Mouse (Mus musculus): ENCODE measurements around the gene AI481877. TPM values are rescaled to one million over a fixed set of nuclear protein-coding genes. Genes with fewer than 3 reads are reported as not detected.

The AI481877 gene
- polyA plus RNA-seq, 1 experiment from 2014 or later: 0.05 TPM

- no peak for ATAC-seq (ENCODE audit: low FRiP score)
- Histone ChIP-seq H3K27me3 (replicated peaks) (no peaks in the 10 kb centered on the region), H3K9ac (replicated peaks) (no peak overlapping the region), H3K27ac (replicated peaks) (no peak overlapping the region), H3K36me3 (no peaks in the 10 kb centered on the region), H3K4me2 (no peak overlapping the region), H3K4me3 (replicated peaks) (no peak overlapping the region), H3K4me1 (no peaks in the 10 kb centered on the region), H3K9me3 (replicated peaks) (no peaks in the 10 kb centered on the region)
- 77% methylated on average over 8 of the region's 8 CpGs for WGBS
Measured at GRCm38 (mm10) chr4:58995251-58995693, 143.5 kb downstream of the AI481877 start.

- H3K36me3 ChIP-seq: no peaks in the 10 kb centered on the region
- H3K4me1 ChIP-seq: no peaks in the 10 kb centered on the region
- H3K27me3 ChIP-seq (replicated peaks): no peaks in the 10 kb centered on the region
- no peak within 1 kb of the TSS for H3K9ac ChIP-seq (replicated peaks)
- H3K27ac ChIP-seq (replicated peaks): no peak within 1 kb of the TSS
- ATAC-seq (ENCODE audit: low FRiP score): no peak
- no peak within 1 kb of the TSS for H3K4me3 ChIP-seq (replicated peaks)
- no peaks in the 10 kb centered on the region for H3K9me3 ChIP-seq (replicated peaks)
- 93% methylated on average over 4 of the region's 4 CpGs for WGBS
- H3K4me2 ChIP-seq: no peak within 1 kb of the TSS
Measured at GRCm38 (mm10) chr4:58994762-58995161, 144.0 kb downstream of the AI481877 start, which contains the start of gene Dnajc25. Gene Dnajc25 (plus strand): TSS chr4:58995062.

Other genes with a start within 250 kb of the AI481877 start
- 33.0 and 34.5 TPM in 2 replicates for gene Ecpas, start 226.2 kb downstream of the AI481877 start, polyA plus RNA-seq (2015; fragmentation: Nextera tagmentation; extraction: Ambion mirVana)
- 1.8 and 2.1 TPM in 2 replicates for gene Zkscan16, start 195.4 kb downstream of the AI481877 start, polyA plus RNA-seq (2015; fragmentation: Nextera tagmentation; extraction: Ambion mirVana)
- gene Ptgr1, start 151.9 kb downstream of the AI481877 start, polyA plus RNA-seq (2015; fragmentation: Nextera tagmentation; extraction: Ambion mirVana): 4.3 and 14.8 TPM in 2 replicates
- gene Dnajc25, start 143.9 kb downstream of the AI481877 start, polyA plus RNA-seq (2015; fragmentation: Nextera tagmentation; extraction: Ambion mirVana): 8.2 and 9.4 TPM in 2 replicates
- gene Gm20503, start 135.8 kb downstream of the AI481877 start, polyA plus RNA-seq (2015; fragmentation: Nextera tagmentation; extraction: Ambion mirVana): 7.0 and 8.2 TPM in 2 replicates
- gene Gng10, start 103.9 kb downstream of the AI481877 start, polyA plus RNA-seq (2015; fragmentation: Nextera tagmentation; extraction: Ambion mirVana): 180 and 198 TPM in 2 replicates
- gene Ugcg, start 50.3 kb upstream of the AI481877 start, polyA plus RNA-seq (2015; fragmentation: Nextera tagmentation; extraction: Ambion mirVana): 16.3 and 16.7 TPM in 2 replicates